Mouse (Mus musculus) forebrain, embryonic 12.5 days (tissue): Measurements from ENCODE around the gene E330017A01Rik. TPM values are rescaled to one million over a fixed set of nuclear protein-coding genes. Genes with fewer than 3 reads are reported as not detected.
"Not testable (repeated sequence)": the region's sequence is repeated elsewhere in the genome, so short reads cannot be mapped to it uniquely, and the experiment has no call there.

Experiments used
- ATAC-seq: fragments of 200-750 bp; cut with Nextera tagmentation; 2 replicates; pipeline ENCODE4 v1.8.0; 2017; ENCODE audit warnings: moderate TSS enrichment; ENCODE audit not compliant: low FRiP score
- H3K27ac ChIP-seq: fragments of 300-500 bp; sonication (generic); 2 replicates; pipeline ENCODE4 v1.5.1; 2016; ENCODE audit warnings: mild to moderate bottlenecking
- H3K27me3 ChIP-seq: fragments of 300-500 bp; sonication (generic); 2 replicates; pipeline ENCODE4 v1.6.1; 2016; ENCODE audit warnings: mild to moderate bottlenecking
- H3K36me3 ChIP-seq: fragments of 300-500 bp; sonication (generic); replicated peaks from 2 replicates; pipeline ENCODE4 v1.6.1; 2016; ENCODE audit warnings: mild to moderate bottlenecking
- H3K4me1 ChIP-seq: fragments of 300-500 bp; sonication (generic); 2 replicates; pipeline ENCODE4 v1.6.1; 2016
- H3K4me2 ChIP-seq: fragments of 300-500 bp; sonication (generic); 2 replicates; pipeline ENCODE4 v1.6.1; 2016; ENCODE audit warnings: mild to moderate bottlenecking, moderate library complexity
- H3K4me3 ChIP-seq: fragments of 300-500 bp; sonication (generic); replicated peaks from 2 replicates; pipeline ENCODE4 v1.5.1; 2016; ENCODE audit warnings: mild to moderate bottlenecking
- H3K9ac ChIP-seq: fragments of 300-500 bp; sonication (generic); 2 replicates; pipeline ENCODE4 v1.6.1; 2016; ENCODE audit warnings: mild to moderate bottlenecking
- H3K9me3 ChIP-seq: fragments of 300-500 bp; sonication (generic); 2 replicates; pipeline ENCODE4 v1.6.1; 2016
- WGBS: fragments of 180-500 bp; shearing (Covaris S2); methylation state at CpG from one replicate; pipeline ENCODE4 v1.1.7; 2016; 5-methylcytosine and 5-hydroxymethylcytosine counted together
- polyA plus RNA-seq: library from polyadenylated mRNA; unstranded; fragments of >200 nt; fragmentation: Nextera tagmentation; extraction: Ambion mirVana; gene quantifications from 2 replicates; pipeline ENCODE4 v1.2.1, GENCODE M21; 2016

The E330017A01Rik gene
- polyA plus RNA-seq, 1 experiment from 2014 or later, result not detected

DNA sequence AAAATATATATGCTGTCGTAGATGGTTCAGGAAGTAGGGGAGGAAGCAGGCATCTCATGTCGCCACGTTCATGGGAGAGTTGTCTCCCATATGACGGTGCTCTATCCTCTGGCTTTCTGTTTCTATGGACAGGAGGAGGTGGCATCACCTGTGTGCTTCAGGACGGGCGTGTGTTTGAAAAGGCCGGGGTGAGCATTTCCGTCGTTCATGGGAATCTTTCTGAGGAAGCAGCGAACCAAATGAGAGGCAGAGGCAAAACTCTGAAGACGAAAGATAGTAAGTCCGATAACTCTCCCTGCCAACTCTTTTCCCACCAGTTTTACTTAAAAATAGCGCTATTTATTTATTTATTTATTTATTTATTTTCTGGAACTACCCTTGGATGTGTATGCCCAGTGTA lies 33.9 kb upstream of the E330017A01Rik start:
- Histone ChIP-seq H3K27ac (no peak overlapping the region), H3K4me3 (no peak overlapping the region), H3K9ac (no peak overlapping the region), H3K27me3 (no peaks in the 10 kb centered on the region), H3K4me1 (peaks cover 10% of the 10 kb centered on the region), H3K4me2 (no peak overlapping the region), H3K9me3 (no peaks in the 10 kb centered on the region), H3K36me3 (peaks cover 23% of the 10 kb centered on the region)
- WGBS, result 92% methylated on average over 13 of the region's 13 CpGs
- no peak for ATAC-seq

DNA sequence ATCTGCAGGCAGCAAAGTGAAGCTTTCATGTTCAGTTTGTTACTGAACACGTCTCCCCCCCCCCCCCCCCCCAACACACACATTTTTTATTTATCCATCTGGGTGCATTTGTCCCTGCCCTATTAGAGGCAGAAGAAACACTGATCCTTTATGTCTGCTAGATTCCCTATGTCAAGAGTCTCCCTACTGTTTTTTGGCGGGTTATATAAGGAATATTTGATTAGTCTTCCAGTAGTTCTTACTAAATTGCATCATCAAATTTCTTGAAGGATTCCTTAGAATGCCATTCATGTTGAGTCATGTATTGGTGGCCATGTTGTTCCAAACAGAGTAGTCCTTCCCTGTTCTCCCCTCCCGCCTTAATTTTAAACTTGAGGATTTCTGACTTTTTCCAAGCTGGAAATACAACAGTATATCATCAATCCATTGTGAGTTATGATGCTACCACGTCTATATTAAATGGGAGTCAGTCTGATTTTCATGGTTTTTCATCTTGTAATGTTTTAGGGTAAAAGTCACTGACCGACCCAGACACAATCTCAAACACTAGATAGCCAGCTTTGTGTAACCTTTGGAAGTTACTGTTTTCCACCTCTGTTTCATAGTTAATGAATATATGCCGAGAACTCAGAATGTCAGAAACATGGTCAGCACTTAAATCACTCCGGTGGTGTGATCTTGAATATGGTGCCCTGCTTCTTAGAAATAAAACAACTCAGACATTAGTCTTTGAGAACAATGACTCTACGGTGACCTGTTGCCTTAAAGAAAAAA lies 32.9 kb upstream of the E330017A01Rik start:
- 77% methylated on average over 8 of the region's 8 CpGs for WGBS
- Histone ChIP-seq H3K4me2 (peak overlapping the region; percentile 72), H3K9ac (peak overlapping the region; percentile 83; the same call in 1 of the 2 replicates), H3K27me3 (no peaks in the 10 kb centered on the region), H3K4me3 (peak overlapping the region; percentile 93), H3K9me3 (no peaks in the 10 kb centered on the region), H3K36me3 (peaks cover 22% of the 10 kb centered on the region), H3K27ac (no peak overlapping the region), H3K4me1 (peaks cover 10% of the 10 kb centered on the region)
- ATAC-seq, result no peak

DNA sequence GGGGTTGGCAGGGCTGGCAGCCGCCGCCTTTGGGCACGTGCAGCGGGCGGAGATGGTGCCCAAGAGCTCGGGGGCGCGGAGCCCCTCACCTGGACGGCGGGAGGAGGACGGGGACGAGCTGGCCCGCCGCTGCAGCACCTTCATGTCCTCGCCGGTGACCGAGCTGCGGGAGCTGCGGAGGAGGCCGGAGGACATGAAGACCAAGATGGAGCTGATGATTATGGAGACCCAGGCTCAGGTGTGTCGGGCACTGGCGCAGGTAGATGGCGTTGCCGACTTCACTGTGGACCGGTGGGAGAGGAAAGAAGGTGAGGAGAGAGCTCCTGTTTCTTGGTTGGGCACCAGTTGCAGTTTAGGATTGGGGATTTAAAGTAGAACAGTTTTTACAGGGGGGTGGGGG lies 32.1 kb upstream of the E330017A01Rik start:
- peak overlapping the region; percentile 93 for H3K4me3 ChIP-seq
- H3K4me1 ChIP-seq, result peaks cover 10% of the 10 kb centered on the region
- peak overlapping the region; percentile 76; the same call in 1 of the 2 replicates for H3K27ac ChIP-seq
- peak overlapping the region; percentile 83 for H3K9ac ChIP-seq
- no peaks in the 10 kb centered on the region for H3K9me3 ChIP-seq
- H3K27me3 ChIP-seq, result no peaks in the 10 kb centered on the region
- no peak; the same call in 1 of the 2 replicates for ATAC-seq
- peak overlapping the region; percentile 72 for H3K4me2 ChIP-seq
- H3K36me3 ChIP-seq, result peaks cover 18% of the 10 kb centered on the region
- WGBS, result under 1% methylated on average over 24 of the region's 25 CpGs

DNA sequence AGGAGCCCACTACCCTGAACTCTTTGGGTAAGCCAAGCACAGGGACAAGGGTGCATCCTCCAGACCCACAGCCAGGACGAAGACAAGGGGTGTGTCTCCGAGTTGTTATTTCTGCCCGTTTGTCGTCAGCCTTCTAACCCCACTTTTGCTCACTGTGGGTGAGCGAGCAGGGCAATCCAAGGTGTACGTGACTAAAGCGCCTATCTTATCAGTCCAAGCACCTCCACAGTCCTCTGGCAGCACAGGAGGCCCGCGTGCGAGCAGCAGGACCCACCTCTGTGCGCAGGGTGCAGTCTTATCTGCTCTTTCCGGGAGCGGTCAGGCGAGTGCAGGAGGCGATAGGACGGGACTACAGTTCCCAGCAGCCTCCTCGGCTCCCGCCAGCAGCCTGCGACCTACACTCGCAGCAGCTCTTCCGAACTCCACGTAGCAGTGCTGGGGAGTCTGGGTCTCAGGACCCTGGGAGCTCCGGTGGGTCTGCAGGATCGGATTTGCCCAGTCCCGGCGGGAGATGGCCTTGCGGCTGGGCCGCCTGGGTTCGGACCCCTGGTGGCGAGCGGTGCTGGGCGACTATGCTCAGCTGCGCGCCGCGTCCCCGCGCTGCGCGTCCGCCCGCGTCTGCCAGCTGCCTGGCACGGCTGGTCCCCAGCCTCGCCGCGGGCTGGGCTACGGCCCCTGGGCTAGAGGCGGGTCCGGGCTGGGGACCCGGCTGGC lies 31.5 kb upstream of the E330017A01Rik start, which contains the start of gene Cpox:
TSS of gene Cpox (plus strand) at position 376 of the 714 bp plus-strand sequence.
- Histone ChIP-seq H3K27ac (peak within 1 kb of the TSS; percentile 76; the same call in 1 of the 2 replicates), H3K27me3 (no peaks in the 10 kb centered on the region), H3K4me2 (peak within 1 kb of the TSS; percentile 72), H3K4me1 (peaks cover 10% of the 10 kb centered on the region), H3K4me3 (peak within 1 kb of the TSS; percentile 93), H3K36me3 (peaks cover 15% of the 10 kb centered on the region), H3K9ac (peak within 1 kb of the TSS; percentile 83), H3K9me3 (no peaks in the 10 kb centered on the region)
- peak; percentile 99 for ATAC-seq
- under 1% methylated on average over 51 of the region's 51 CpGs for WGBS

DNA sequence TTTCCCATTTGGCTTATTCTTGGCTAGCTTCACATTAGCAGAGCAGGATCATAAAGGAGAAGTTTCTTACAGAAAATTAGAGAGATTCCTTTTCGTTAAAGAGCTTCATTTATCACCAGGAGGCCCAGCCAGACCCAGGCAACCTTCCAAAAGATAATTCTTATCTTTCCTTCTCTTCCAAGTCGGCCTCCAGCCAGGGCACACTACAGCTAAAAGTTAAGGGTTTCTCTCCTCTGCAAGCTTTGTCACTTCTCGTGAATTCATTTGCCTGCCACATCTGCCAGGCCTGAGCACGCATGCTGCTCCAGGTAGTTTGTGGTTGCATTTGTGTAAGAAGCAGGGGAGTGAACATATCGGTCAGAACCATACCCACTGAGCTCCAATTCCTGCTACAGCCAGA lies 30.7 kb upstream of the E330017A01Rik start:
- peak overlapping the region; percentile 72; the same call in 1 of the 2 replicates for H3K4me2 ChIP-seq
- no peak overlapping the region for H3K4me3 ChIP-seq
- H3K36me3 ChIP-seq, result peaks cover 9% of the 10 kb centered on the region
- no peak overlapping the region for H3K27ac ChIP-seq
- H3K4me1 ChIP-seq, result peaks cover 10% of the 10 kb centered on the region
- WGBS, result 73% methylated on average over 5 of the region's 5 CpGs
- H3K27me3 ChIP-seq, result no peaks in the 10 kb centered on the region
- no peak overlapping the region; the same call in 1 of the 2 replicates for H3K9ac ChIP-seq
- ATAC-seq, result no peak
- H3K9me3 ChIP-seq, result no peaks in the 10 kb centered on the region

DNA sequence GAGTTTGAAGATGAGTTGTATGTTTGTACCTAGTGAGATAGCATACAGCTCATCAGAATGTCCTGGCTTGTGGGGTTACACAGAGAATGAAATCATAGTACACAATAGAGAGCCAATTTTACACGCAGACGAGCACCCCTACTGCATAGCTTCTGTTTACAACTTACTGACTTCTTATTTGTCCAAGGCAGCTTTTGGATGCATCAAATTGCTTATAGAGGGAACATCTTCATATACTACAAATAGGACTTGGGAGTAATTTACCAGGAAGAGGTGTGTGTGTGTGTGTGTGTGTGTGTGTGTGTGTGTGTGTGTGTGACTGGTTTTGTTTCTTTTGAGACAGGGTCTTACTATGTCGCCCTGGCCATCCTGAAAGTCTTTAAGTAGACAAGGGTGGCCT lies 30.0 kb upstream of the E330017A01Rik start:
- no peak for ATAC-seq
- Histone ChIP-seq H3K27ac (no peak overlapping the region), H3K4me1 (peaks cover 10% of the 10 kb centered on the region), H3K36me3 (peaks cover 2% of the 10 kb centered on the region), H3K9me3 (no peaks in the 10 kb centered on the region), H3K9ac (no peak overlapping the region), H3K4me2 (no peak overlapping the region), H3K27me3 (no peaks in the 10 kb centered on the region), H3K4me3 (no peak overlapping the region)
- 78% methylated on average over 3 of the region's 3 CpGs for WGBS

DNA sequence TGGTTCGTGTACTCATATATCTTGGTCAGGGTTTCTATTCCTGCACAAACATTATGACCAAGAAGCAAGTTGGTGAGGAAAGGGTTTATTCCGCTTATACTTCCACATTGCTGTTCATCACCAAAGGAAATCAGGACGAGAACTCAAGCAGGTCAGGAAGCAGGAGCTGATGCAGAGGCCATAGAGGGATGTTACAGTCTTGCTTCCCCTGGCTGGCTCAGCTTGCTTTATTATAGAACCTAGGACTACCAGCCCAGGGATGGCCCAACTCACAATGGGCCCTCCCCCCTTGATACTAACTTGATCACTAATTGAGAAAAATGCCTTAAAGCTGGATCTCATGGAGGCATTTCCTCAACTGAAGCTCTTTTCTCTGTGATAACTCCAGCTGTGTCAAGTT lies 28.1 kb upstream of the E330017A01Rik start:
- H3K27ac ChIP-seq, H3K9me3 ChIP-seq, H3K4me1 ChIP-seq, H3K4me2 ChIP-seq, H3K36me3 ChIP-seq, H3K9ac ChIP-seq, H3K27me3 ChIP-seq, H3K4me3 ChIP-seq, ATAC-seq: not testable (repeated sequence)
- 87% methylated on average over 3 of the region's 3 CpGs for WGBS

DNA sequence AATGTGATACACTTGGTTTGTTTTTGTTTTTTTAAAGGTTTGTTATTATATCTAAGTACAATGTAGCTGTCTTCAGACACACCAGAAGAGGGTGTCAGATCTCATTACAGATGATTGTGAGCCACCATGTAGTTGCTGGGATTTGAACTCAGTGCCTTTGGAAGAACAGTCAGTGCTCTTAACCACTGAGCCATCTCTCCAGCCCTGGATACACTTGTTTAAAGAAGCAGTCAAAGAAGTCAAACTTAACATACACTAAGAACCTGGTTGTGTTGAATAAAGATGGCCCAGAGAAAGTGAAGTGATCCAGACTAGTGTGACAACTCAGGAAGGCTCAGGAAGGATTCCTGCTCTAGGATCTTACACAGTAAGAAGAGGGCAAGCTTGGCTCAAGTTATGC lies 26.6 kb upstream of the E330017A01Rik start:
- H3K4me3 ChIP-seq, H3K4me1 ChIP-seq, H3K9ac ChIP-seq, H3K27ac ChIP-seq, H3K36me3 ChIP-seq, H3K27me3 ChIP-seq, ATAC-seq, H3K9me3 ChIP-seq, H3K4me2 ChIP-seq: not testable (repeated sequence)

DNA sequence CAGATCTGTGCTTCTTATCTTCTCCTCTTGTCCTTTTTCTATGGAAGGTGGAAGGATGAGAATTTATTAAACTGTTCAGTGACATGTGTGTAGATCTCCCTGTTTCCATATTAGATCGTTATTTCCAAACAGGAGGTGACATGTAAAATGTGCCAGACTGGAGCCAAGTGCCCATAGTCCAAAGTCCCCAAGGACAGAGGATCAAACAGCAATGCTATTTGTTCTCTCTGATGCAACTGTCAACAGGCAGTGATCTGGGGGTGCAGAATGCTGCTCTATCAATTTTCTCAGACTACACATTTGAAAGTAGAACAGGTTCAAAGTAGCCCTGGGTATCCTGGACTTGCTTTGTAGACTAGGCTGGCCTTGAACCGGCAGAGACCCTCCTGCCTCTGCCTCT lies 25.3 kb upstream of the E330017A01Rik start:
- Histone ChIP-seq H3K36me3 (no peaks in the 10 kb centered on the region), H3K27me3 (no peaks in the 10 kb centered on the region), H3K9me3 (no peaks in the 10 kb centered on the region), H3K4me2 (no peak overlapping the region), H3K27ac (no peak overlapping the region), H3K4me3 (no peak overlapping the region), H3K4me1 (no peaks in the 10 kb centered on the region), H3K9ac (no peak overlapping the region)
- WGBS, result 93% methylated on average over 2 of the region's 2 CpGs
- no peak for ATAC-seq

DNA sequence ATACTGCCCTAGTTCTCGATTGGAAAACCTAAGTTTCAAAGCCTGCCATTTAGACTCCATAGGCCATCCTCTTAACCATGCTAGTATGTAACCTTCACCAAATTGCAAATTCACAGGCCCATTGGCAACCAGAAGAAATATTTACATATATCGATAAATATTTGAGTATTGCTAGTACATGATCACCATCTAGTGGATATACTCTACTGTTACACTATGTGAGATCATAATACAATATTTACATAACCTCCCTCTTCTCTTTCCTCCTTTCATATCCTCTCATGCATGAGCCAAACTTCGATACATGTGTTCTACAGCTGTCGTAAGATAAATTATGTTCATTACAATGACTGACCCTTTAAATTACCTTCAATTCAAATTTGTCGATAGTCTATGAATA lies 24.5 kb upstream of the E330017A01Rik start:
- 0 out of 2 replicates have a peak, but pooled peaks have one; percentile 33 for ATAC-seq
- H3K4me3 ChIP-seq, result no peak overlapping the region
- H3K27ac ChIP-seq, result no peak overlapping the region
- no peaks in the 10 kb centered on the region for H3K4me1 ChIP-seq
- H3K27me3 ChIP-seq, result no peaks in the 10 kb centered on the region
- no peak overlapping the region for H3K9ac ChIP-seq
- no peaks in the 10 kb centered on the region for H3K9me3 ChIP-seq
- WGBS, result 76% methylated on average over 5 of the region's 5 CpGs
- no peaks in the 10 kb centered on the region for H3K36me3 ChIP-seq
- no peak overlapping the region for H3K4me2 ChIP-seq

DNA sequence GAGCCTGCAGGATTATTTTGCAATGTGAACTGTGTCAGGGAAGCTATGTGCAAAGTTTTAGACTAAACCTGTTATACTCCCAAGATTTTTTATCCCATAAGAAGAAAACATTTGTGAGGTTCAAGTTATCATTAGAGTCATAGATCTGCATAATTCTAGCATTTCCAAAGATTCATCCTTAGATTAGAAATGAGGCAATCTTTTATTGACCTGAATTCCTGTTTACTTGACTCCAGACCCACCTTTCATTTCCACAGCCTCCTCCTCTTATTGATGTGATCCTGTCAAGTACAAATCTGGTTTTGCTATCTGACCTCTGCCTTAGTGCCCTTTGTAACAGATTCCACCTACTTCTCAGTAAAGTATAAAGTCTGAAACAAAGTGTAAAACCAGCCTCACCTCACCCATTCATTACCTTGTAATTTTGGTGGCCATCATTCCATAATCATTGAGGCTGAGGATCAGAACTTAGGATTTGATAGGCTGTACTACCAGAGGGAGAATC lies 23.8 kb upstream of the E330017A01Rik start:
- no peaks in the 10 kb centered on the region for H3K4me1 ChIP-seq
- no peak for ATAC-seq

DNA sequence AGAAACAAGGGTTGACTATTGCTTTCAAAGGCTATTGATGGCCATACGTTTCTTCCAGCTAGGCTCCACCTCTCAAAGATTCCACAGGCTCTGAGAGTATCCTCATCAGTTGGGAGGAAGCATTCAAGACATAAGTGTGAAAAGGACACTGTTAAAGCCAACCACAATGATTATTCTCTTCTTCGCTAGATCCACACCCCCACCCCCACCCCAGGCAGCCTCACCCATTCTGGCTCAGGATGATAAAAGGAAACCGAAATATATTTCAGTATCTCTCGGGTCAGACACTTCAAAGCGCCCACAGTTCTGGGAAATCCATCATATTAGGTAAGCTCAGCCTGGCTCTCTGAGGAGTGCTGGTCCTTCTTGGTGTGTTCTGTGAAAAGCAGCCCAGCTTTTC lies 23.3 kb upstream of the E330017A01Rik start:
- H3K9me3 ChIP-seq, result no peaks in the 10 kb centered on the region
- no peaks in the 10 kb centered on the region for H3K36me3 ChIP-seq
- H3K27me3 ChIP-seq, result no peaks in the 10 kb centered on the region
- H3K4me1 ChIP-seq, result no peaks in the 10 kb centered on the region
- WGBS, result 79% methylated on average over 5 of the region's 5 CpGs
- H3K4me2 ChIP-seq, result no peak overlapping the region
- H3K9ac ChIP-seq, result no peak overlapping the region
- no peak overlapping the region for H3K4me3 ChIP-seq
- no peak overlapping the region for H3K27ac ChIP-seq
- ATAC-seq, result no peak

More for the DNA sequence above, 23.8 kb upstream of the E330017A01Rik start:
- H3K4me3 ChIP-seq, result no peak overlapping the region
- no peak overlapping the region for H3K4me2 ChIP-seq
- H3K27me3 ChIP-seq, result no peaks in the 10 kb centered on the region
- H3K36me3 ChIP-seq, result no peaks in the 10 kb centered on the region
- H3K9me3 ChIP-seq, result no peaks in the 10 kb centered on the region
- H3K27ac ChIP-seq, result no peak overlapping the region
- no peak overlapping the region for H3K9ac ChIP-seq
